9 mouse cellular contexts compared by ENCODE assay signal in genomic region chr8:122557248-122558038, GRCm38 (mm10). TPM values are rescaled to one million over a fixed set of nuclear protein-coding genes. Genes with fewer than 3 reads are reported as not detected.
DNase-seq lines count a peak whose midpoint lies in the region; ATAC-seq lines count a peak whose summit lies in the region.
"Had no signal": no experiment of that assay in that cellular context is flagged by ENCODE, and none has a peak within 500 bp of the region (broad histone marks: within the 10 kb centered on the region; RNA-seq: fewer than 3 reads in every experiment).

No protein-coding gene starts in this region.

- H3K27me3 ChIP-seq in kidney, embryonic 15.5 days, result no peaks in the 10 kb centered on the region
- H3K27me3 ChIP-seq in embryonic facial prominence, embryonic 14.5 days (replicated peaks; ENCODE audit: control insufficient read depth, insufficient read depth, low read length), result no peaks in the 10 kb centered on the region
- H3K27me3 ChIP-seq in hindbrain, embryonic 14.5 days (ENCODE audit: control insufficient read depth, insufficient read depth, low read length), result no peaks in the 10 kb centered on the region
- H3K27me3 ChIP-seq in forebrain, embryonic 14.5 days (replicated peaks; ENCODE audit: control insufficient read depth, insufficient read depth, low read length), result no peaks in the 10 kb centered on the region

- 42% methylated on average over 10 of the region's 10 CpGs for WGBS in kidney, embryonic 15.5 days
- WGBS in embryonic facial prominence, embryonic 14.5 days, result 35% methylated on average over 10 of the region's 10 CpGs
- WGBS in hindbrain, embryonic 14.5 days, result 51% methylated on average over 10 of the region's 10 CpGs
- WGBS in forebrain, embryonic 14.5 days, result 47% methylated on average over 10 of the region's 10 CpGs

- ATAC-seq in kidney, embryonic 15.5 days (replicated peaks; ENCODE audit: low FRiP score), result no peak
- no peak for ATAC-seq in embryonic facial prominence, embryonic 14.5 days (ENCODE audit: low read depth)
- ATAC-seq in megakaryocyte-erythroid progenitor cell, adult 5-6 weeks (replicated peaks; ENCODE audit: low FRiP score, low TSS enrichment, poor library complexity, severe bottlenecking), result peak; percentile 21; the same call in 1 of the 2 replicates
- no peak for ATAC-seq in hindbrain, embryonic 14.5 days (ENCODE audit: low FRiP score)
- ATAC-seq in forebrain, embryonic 14.5 days, result no peak

- H3K9ac ChIP-seq in kidney, embryonic 15.5 days, result no peak overlapping the region
- no peak overlapping the region for H3K9ac ChIP-seq in embryonic facial prominence, embryonic 14.5 days (ENCODE audit: low read depth, low read length)
- no peak overlapping the region for H3K9ac ChIP-seq in hindbrain, embryonic 14.5 days
- no peak overlapping the region for H3K9ac ChIP-seq in forebrain, embryonic 14.5 days (ENCODE audit: low read length)

- H3K36me3 ChIP-seq in kidney, embryonic 15.5 days, result no peaks in the 10 kb centered on the region
- no peaks in the 10 kb centered on the region for H3K36me3 ChIP-seq in embryonic facial prominence, embryonic 14.5 days (ENCODE audit: control insufficient read depth, insufficient read depth, low read length)
- no peaks in the 10 kb centered on the region for H3K36me3 ChIP-seq in hindbrain, embryonic 14.5 days (replicated peaks; ENCODE audit: control insufficient read depth, insufficient read depth)
- no peaks in the 10 kb centered on the region for H3K36me3 ChIP-seq in forebrain, embryonic 14.5 days (ENCODE audit: control insufficient read depth, insufficient read depth, low read length)

- H3K4me2 ChIP-seq in kidney, embryonic 15.5 days, result no peak overlapping the region; the same call in 1 of the 2 replicates
- H3K4me2 ChIP-seq in embryonic facial prominence, embryonic 14.5 days (ENCODE audit: low read depth, low read length), result no peak overlapping the region
- no peak overlapping the region for H3K4me2 ChIP-seq in hindbrain, embryonic 14.5 days (replicated peaks)
- H3K4me2 ChIP-seq in forebrain, embryonic 14.5 days (ENCODE audit: low read length), result no peak overlapping the region

- 0 out of 2 replicates have a peak overlapping the region, but pooled peaks have one; percentile 82 for H3K27ac ChIP-seq in kidney, embryonic 15.5 days
- H3K27ac ChIP-seq in embryonic facial prominence, embryonic 14.5 days (replicated peaks; ENCODE audit: low read depth, low read length), result peak overlapping the region; percentile 91
- H3K27ac ChIP-seq in hindbrain, embryonic 14.5 days, result no peak overlapping the region
- no peak overlapping the region for H3K27ac ChIP-seq in forebrain, embryonic 14.5 days (ENCODE audit: low read depth, low read length)

- no peak overlapping the region for H3K4me3 ChIP-seq in kidney, embryonic 15.5 days (replicated peaks)
- H3K4me3 ChIP-seq in embryonic facial prominence, embryonic 14.5 days (ENCODE audit: low read depth, low read length), result no peak overlapping the region
- H3K4me3 ChIP-seq in hindbrain, embryonic 14.5 days (replicated peaks; ENCODE audit: low read length), result no peak overlapping the region
- H3K4me3 ChIP-seq in forebrain, embryonic 14.5 days (ENCODE audit: low read depth, low read length), result no peak overlapping the region

- DNase-seq in kidney, adult 18-20 months, result no peak
- peak; percentile 95 for DNase-seq in R1 (ENCODE audit: low read depth, low spot score)
- DNase-seq in embryonic facial prominence, embryonic 14.5 days (ENCODE audit: low spot score), result no peak
- no peak for DNase-seq in hindbrain, embryonic 14.5 days (ENCODE audit: low spot score)
- DNase-seq in forebrain, embryonic 14.5 days (ENCODE audit: low spot score), result no peak
- no peak for DNase-seq in ovary, postnatal 36 days (ENCODE audit: low spot score)
- DNase-seq: midbrain, embryonic 14.5 days had no signal

- H3K4me1 ChIP-seq in kidney, embryonic 15.5 days, result peaks cover 30% of the 10 kb centered on the region
- H3K4me1 ChIP-seq in embryonic facial prominence, embryonic 14.5 days (ENCODE audit: control insufficient read depth, insufficient read depth, low read length), result peaks cover 27% of the 10 kb centered on the region
- no peaks in the 10 kb centered on the region for H3K4me1 ChIP-seq in hindbrain, embryonic 14.5 days (replicated peaks; ENCODE audit: control insufficient read depth, insufficient read depth, low read length)
- no peaks in the 10 kb centered on the region for H3K4me1 ChIP-seq in forebrain, embryonic 14.5 days (ENCODE audit: control insufficient read depth, insufficient read depth, low read length)

- H3K9me3 ChIP-seq in kidney, embryonic 15.5 days (replicated peaks), result no peaks in the 10 kb centered on the region
- no peaks in the 10 kb centered on the region for H3K9me3 ChIP-seq in embryonic facial prominence, embryonic 14.5 days (ENCODE audit: control insufficient read depth, low read length)
- no peaks in the 10 kb centered on the region for H3K9me3 ChIP-seq in hindbrain, embryonic 14.5 days (ENCODE audit: control insufficient read depth, low read length)
- no peaks in the 10 kb centered on the region for H3K9me3 ChIP-seq in forebrain, embryonic 14.5 days (replicated peaks; ENCODE audit: control insufficient read depth, low read length)

RNA-seq across cellular contexts. Expression of gene Piezo1, which starts 6.3 kb away (rescaled TPM):
- 13.2 and 17.8 TPM in 2 replicates for polyA plus RNA-seq in kidney, embryonic 15.5 days (2015; fragmentation: Nextera tagmentation; extraction: Ambion mirVana)
- polyA plus RNA-seq in embryonic facial prominence, embryonic 14.5 days (2014; fragmentation: Nextera tagmentation; extraction: Ambion mirVana), result 18.7 and 22.7 TPM in 2 replicates
- total RNA-seq in megakaryocyte-erythroid progenitor cell, adult 5-6 weeks (2014; fragmentation: Nextera tagmentation), result 84.0 and 93.5 TPM in 2 replicates
- total RNA-seq in megakaryocyte-erythroid progenitor cell, adult 5-6 weeks (2017), result 31.1 and 31.5 TPM in 2 replicates
- polyA plus RNA-seq in hindbrain, embryonic 14.5 days (2014; fragmentation: Nextera tagmentation; extraction: Ambion mirVana), result 3.1 and 3.7 TPM in 2 replicates
- 1.2 and 1.6 TPM in 2 replicates for polyA plus RNA-seq in forebrain, embryonic 14.5 days (2014; fragmentation: Nextera tagmentation; extraction: Ambion mirVana)

RNA-seq across cellular contexts. Expression of gene Cdt1, which starts 10.4 kb away (rescaled TPM):
- 40.8 and 50.4 TPM in 2 replicates for polyA plus RNA-seq in kidney, embryonic 15.5 days (2015; fragmentation: Nextera tagmentation; extraction: Ambion mirVana)
- 32.9 and 33.7 TPM in 2 replicates for polyA plus RNA-seq in embryonic facial prominence, embryonic 14.5 days (2014; fragmentation: Nextera tagmentation; extraction: Ambion mirVana)
- total RNA-seq in megakaryocyte-erythroid progenitor cell, adult 5-6 weeks (2014; fragmentation: Nextera tagmentation), result 133 and 150 TPM in 2 replicates
- 34.5 and 70.6 TPM in 2 replicates for total RNA-seq in megakaryocyte-erythroid progenitor cell, adult 5-6 weeks (2017)
- polyA plus RNA-seq in hindbrain, embryonic 14.5 days (2014; fragmentation: Nextera tagmentation; extraction: Ambion mirVana), result 6.2 and 8.1 TPM in 2 replicates
- 12.8 and 13.4 TPM in 2 replicates for polyA plus RNA-seq in forebrain, embryonic 14.5 days (2014; fragmentation: Nextera tagmentation; extraction: Ambion mirVana)

RNA-seq across cellular contexts. Expression of gene Aprt, which starts 19.3 kb away (rescaled TPM):
- polyA plus RNA-seq in kidney, embryonic 15.5 days (2015; fragmentation: Nextera tagmentation; extraction: Ambion mirVana), result 333 and 353 TPM in 2 replicates
- polyA plus RNA-seq in embryonic facial prominence, embryonic 14.5 days (2014; fragmentation: Nextera tagmentation; extraction: Ambion mirVana), result 291 and 314 TPM in 2 replicates
- total RNA-seq in megakaryocyte-erythroid progenitor cell, adult 5-6 weeks (2014; fragmentation: Nextera tagmentation), result 228 and 254 TPM in 2 replicates
- total RNA-seq in megakaryocyte-erythroid progenitor cell, adult 5-6 weeks (2017), result 55.1 and 106 TPM in 2 replicates
- polyA plus RNA-seq in hindbrain, embryonic 14.5 days (2014; fragmentation: Nextera tagmentation; extraction: Ambion mirVana), result 183 and 187 TPM in 2 replicates
- polyA plus RNA-seq in forebrain, embryonic 14.5 days (2014; fragmentation: Nextera tagmentation; extraction: Ambion mirVana), result 200 and 247 TPM in 2 replicates

RNA-seq across cellular contexts. Expression of gene Galns, which starts 53.8 kb away (rescaled TPM):
- 14.0 and 16.0 TPM in 2 replicates for polyA plus RNA-seq in kidney, embryonic 15.5 days (2015; fragmentation: Nextera tagmentation; extraction: Ambion mirVana)
- polyA plus RNA-seq in embryonic facial prominence, embryonic 14.5 days (2014; fragmentation: Nextera tagmentation; extraction: Ambion mirVana), result 13.1 TPM in 2 replicates
- total RNA-seq in megakaryocyte-erythroid progenitor cell, adult 5-6 weeks (2014; fragmentation: Nextera tagmentation), result 21.7 and 31.5 TPM in 2 replicates
- 3.8 and 8.2 TPM in 2 replicates for total RNA-seq in megakaryocyte-erythroid progenitor cell, adult 5-6 weeks (2017)
- polyA plus RNA-seq in hindbrain, embryonic 14.5 days (2014; fragmentation: Nextera tagmentation; extraction: Ambion mirVana), result 5.8 and 6.0 TPM in 2 replicates
- polyA plus RNA-seq in forebrain, embryonic 14.5 days (2014; fragmentation: Nextera tagmentation; extraction: Ambion mirVana), result 3.5 and 4.3 TPM in 2 replicates

RNA-seq across cellular contexts. Expression of gene Trappc2l, which starts 54.0 kb away (rescaled TPM):
- 51.8 and 54.8 TPM in 2 replicates for polyA plus RNA-seq in kidney, embryonic 15.5 days (2015; fragmentation: Nextera tagmentation; extraction: Ambion mirVana)
- polyA plus RNA-seq in embryonic facial prominence, embryonic 14.5 days (2014; fragmentation: Nextera tagmentation; extraction: Ambion mirVana), result 66.7 and 74.5 TPM in 2 replicates
- total RNA-seq in megakaryocyte-erythroid progenitor cell, adult 5-6 weeks (2014; fragmentation: Nextera tagmentation), result 24.4 and 27.7 TPM in 2 replicates
- total RNA-seq in megakaryocyte-erythroid progenitor cell, adult 5-6 weeks (2017), result 10.2 and 19.6 TPM in 2 replicates
- polyA plus RNA-seq in hindbrain, embryonic 14.5 days (2014; fragmentation: Nextera tagmentation; extraction: Ambion mirVana), result 118 and 130 TPM in 2 replicates
- 111 and 150 TPM in 2 replicates for polyA plus RNA-seq in forebrain, embryonic 14.5 days (2014; fragmentation: Nextera tagmentation; extraction: Ambion mirVana)

Comparison
In these comparisons a context has a peak if more than half of its experiments do, and no peak if none do; other contexts are left out.
1. H3K27ac ChIP-seq: peak in kidney, embryonic 15.5 days (single experiment) and embryonic facial prominence, embryonic 14.5 days (single experiment); none in hindbrain, embryonic 14.5 days (single experiment) and forebrain, embryonic 14.5 days (single experiment).